Mouse (Mus musculus) splenic B cell, adult 2 months (primary cell): ENCODE measurements around the gene Map2k6.
A peak's percentile ranks its signal among the peaks of the same experiment; 100 is the strongest.
"Not testable (repeated sequence)": the region's sequence is repeated elsewhere in the genome, so short reads cannot be mapped to it uniquely, and the experiment has no call there.

Experiments
- DNase-seq: peaks from one replicate; pipeline ENCODE4 v3.0.0-alpha.2; 2011; ENCODE audit warnings: low read depth, low spot score
- H3K27me3 ChIP-seq: 2 replicates; pipeline ENCODE4 v1.6.1; 2012; ENCODE audit warnings: mild to moderate bottlenecking, low read length, moderate library complexity, mixed read lengths; ENCODE audit not compliant: control insufficient read depth, poor library complexity, insufficient read depth, severe bottlenecking
- H3K36me3 ChIP-seq: 2 replicates; pipeline ENCODE4 v1.6.1; 2012; ENCODE audit warnings: mild to moderate bottlenecking, low read length, moderate library complexity, mixed read lengths; ENCODE audit not compliant: control insufficient read depth, poor library complexity, insufficient read depth, severe bottlenecking

Gene Map2k6

DNA sequence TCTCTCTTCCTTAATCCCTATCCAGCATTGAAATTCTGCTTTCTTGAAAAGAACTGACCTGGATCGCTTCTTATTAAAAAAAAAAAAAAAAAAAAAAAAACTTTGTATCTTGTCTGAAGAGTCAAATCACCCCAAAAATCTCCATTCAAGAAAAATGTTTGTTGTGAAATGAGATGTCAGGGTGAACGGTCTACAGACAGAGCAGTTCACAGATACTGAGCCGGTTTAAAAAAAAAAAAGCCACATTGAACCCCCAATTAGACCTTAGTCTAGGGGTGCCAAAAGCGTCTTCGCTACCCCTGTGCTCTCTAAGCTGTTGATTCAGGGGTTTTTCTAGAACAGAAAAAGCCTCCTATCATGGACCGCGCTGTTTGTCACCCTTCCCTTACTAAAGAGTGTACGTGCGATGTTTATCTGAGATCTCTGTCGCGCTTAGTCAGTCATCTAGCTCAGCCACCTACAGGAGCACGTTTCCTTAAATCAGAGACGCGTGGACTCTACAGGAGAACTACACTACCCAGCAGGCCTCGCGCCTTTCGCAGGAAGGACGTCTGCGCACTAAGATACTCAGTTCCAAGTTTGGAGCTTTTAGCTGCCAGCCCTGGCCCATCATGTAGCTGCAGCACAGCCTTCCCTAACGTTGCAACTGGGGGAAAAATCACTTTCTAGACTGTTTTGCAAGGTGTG, at the start of gene Map2k6:
Map2k6 (plus strand) TSS at position 570 of the 687 bp plus-strand sequence.
- H3K27me3 ChIP-seq, result no peaks in the 10 kb centered on the region
- DNase-seq, result peak; percentile 88
- no peaks in the 10 kb centered on the region for H3K36me3 ChIP-seq

DNA sequence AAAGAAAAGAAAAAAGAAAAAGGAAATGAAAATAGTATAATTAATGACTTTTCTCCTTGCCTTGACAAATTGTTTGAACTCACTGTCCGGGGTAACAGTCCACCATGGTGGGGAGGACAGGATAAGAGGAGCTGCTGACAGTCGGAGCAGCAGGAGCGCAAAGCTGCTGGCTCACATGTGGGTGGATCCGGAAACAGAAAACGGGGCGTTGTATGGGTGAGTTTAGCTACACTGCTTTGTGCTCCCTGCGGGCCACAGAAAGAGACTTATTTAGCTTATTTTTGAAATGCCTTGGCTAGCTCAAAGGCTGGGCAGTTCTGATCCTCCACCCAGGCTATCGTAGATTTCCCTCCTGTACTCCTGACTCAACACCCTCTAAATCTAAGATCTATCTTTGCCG, 44.7 kb upstream of the Map2k6 start:
- DNase-seq, result no peak
- Histone ChIP-seq H3K27me3 (no peaks in the 10 kb centered on the region), H3K36me3 (no peaks in the 10 kb centered on the region)

DNA sequence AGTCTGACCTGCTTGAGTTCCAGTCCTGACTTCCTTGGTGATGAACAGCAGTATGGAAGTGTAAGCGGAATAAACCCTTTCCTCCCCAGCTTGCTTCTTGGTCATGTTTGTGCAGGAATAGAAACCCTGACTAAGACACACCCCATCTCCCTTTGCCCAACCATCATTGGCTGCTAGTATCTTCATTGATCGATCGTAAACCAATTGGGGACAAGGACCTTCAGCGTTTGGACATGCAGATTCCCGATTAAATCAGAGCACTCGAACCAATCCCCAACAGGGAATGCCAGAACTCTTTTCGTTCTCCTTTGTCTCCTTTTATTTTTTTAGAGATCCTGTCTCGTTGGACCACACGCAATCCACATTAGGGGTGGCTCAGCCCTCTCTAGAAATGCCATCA, 43.8 kb upstream of the Map2k6 start:
- H3K27me3 ChIP-seq, DNase-seq, H3K36me3 ChIP-seq: not testable (repeated sequence)

DNA sequence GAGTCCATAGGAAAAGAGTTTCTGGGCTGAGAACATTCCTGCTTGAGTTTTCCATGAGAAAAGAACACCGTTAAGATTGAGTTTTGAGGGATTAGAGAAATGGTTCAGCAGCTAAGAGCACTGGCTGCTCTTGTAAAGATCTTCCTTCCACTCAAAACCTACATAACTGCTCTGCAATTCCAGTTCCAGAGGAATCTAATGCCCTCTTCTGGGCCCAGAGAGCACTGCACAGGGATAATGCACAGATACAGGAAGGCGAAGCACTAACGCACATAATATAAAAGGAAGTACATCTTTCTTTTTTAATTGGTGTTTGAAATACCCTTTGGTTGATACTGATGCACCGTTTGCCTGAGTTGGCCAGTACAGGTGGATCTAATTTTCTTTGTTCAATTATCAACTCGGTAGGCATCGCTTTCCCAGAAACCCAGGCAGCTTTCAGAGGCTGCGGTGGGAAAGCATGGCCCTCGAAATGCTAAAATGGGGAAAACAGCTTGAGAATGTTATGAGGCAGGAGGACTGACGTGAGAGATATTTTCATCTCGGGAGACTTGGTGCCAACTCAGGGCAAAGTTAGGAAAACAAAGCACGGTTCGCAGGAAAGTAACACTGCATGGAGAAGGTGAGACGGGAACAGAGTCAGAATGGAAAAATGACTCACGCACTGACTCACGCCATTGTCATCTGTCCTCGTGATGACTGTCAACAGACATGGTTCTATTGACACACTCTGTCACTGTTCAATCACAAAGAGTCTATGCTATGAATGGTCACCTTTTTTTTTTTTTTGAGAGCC, 41.0 kb upstream of the Map2k6 start:
- DNase-seq, result peak; percentile 20
- H3K27me3 ChIP-seq, result no peaks in the 10 kb centered on the region
- no peaks in the 10 kb centered on the region for H3K36me3 ChIP-seq

DNA sequence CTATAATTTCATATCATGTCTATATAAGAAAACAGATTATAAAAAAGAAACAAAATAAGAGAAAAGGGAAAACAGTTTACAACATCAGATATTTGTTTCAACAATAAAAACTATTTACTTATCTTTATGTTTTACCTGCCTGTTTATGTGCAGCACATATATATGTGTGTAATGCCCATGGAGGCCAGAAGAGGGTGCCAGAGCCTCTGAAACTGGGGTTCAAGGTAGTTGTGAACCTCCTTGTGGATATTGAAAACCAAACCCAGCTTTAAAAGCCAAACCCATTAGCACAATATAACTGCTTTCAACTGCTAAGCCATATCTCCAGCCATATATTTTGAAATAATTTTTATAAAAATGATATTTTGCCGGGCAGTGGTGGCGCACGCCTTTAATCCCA, 33.9 kb upstream of the Map2k6 start:
- Histone ChIP-seq H3K27me3 (no peaks in the 10 kb centered on the region), H3K36me3 (no peaks in the 10 kb centered on the region)
- DNase-seq, result peak; percentile 85

DNA sequence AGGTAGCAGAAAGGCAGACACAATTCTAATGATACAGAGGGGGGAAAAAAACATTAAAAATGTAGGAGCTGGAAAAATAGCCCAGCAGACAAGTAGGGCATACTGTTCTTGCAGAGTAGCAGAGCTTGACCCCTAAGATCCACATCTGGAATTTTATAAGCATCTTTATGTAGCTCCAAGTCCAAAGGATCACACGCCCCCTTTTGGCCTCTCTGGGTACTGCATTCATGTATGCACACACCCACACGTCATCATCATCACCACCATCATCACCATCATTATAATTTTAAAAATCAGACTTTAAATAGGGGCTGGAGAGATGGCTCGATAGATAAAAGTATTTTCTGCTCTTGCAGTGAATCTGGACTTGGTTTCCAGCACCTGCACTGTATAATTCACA, 32.0 kb upstream of the Map2k6 start:
- H3K36me3 ChIP-seq, result no peaks in the 10 kb centered on the region
- DNase-seq, result peak; percentile 25
- H3K27me3 ChIP-seq, result no peaks in the 10 kb centered on the region

DNA sequence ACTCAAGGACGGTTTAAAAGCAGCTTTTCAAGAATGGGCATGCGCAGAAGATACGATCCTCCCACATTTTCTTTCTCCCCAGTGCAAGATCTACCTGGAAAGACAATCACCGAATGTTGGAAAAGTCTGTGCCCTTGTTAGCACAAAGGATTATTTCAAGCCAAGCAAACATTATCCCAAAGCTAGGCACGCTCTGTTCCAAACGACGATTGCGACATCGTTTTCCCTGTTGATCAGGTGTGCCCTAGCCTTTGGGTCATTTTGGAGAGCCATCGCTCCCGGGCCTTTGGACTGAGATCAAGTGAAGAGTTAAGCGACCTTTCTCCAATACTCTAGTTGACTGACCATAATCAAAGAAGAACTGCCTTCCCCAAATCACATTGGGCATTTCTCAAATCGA, 31.3 kb upstream of the Map2k6 start:
- DNase-seq, result no peak
- no peaks in the 10 kb centered on the region for H3K36me3 ChIP-seq
- no peaks in the 10 kb centered on the region for H3K27me3 ChIP-seq

DNA sequence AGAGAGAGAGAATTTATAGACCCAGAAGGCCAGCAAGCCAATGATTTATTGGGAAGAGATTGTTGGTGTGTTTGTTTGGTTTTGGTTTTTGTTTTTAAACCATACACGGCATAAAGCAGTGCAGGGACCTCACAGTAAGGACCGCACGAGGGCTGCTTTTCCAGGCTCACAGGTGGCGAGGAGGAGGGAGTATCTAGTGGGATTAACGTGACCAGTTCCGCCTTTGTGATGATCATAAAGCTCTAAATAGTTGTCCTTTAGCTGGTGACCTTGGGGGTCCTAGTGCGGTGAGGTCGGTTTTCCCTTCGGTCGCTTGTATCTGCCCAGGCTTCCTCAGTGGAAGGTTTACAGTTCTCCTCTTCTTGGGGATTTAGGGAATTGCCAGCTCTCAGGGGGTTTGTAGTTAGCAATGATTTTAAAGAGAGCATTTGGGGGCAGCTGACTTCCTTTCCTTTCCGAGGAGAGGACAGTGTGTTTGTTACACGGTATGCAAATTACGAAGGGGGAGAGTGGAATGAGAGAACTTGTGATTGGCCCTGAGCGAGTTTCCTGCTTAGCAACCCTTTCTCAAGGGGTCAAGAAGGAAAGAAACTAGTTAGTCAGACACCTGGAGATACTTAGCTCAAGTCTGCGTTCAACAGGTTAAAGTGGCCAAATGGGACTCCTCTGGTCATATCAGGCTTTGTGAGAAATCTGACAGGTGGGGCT, 29.5 kb upstream of the Map2k6 start:
- Histone ChIP-seq H3K27me3 (no peaks in the 10 kb centered on the region), H3K36me3 (no peaks in the 10 kb centered on the region)
- DNase-seq, result peak; percentile 54

DNA sequence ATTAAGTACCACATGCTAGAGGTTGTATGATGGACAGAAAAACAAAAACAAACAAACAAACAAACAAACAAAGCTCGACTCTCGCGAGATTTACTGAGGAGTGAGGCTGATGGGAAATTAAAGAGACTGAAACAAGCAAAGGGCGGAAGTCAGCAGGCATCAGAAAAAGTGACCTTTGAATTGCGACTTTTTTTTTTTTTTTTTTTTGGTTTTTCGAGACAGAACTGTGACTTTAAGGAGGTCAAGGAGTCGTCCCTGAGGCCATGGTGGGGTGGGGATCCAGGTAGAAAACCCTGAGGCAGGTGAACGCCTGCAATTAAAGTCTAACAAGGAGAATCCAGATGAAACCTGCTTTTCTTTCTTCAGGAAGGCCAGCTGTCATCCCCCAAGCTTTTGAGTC, 27.1 kb upstream of the Map2k6 start:
- no peak for DNase-seq
- no peaks in the 10 kb centered on the region for H3K27me3 ChIP-seq
- no peaks in the 10 kb centered on the region for H3K36me3 ChIP-seq

DNA sequence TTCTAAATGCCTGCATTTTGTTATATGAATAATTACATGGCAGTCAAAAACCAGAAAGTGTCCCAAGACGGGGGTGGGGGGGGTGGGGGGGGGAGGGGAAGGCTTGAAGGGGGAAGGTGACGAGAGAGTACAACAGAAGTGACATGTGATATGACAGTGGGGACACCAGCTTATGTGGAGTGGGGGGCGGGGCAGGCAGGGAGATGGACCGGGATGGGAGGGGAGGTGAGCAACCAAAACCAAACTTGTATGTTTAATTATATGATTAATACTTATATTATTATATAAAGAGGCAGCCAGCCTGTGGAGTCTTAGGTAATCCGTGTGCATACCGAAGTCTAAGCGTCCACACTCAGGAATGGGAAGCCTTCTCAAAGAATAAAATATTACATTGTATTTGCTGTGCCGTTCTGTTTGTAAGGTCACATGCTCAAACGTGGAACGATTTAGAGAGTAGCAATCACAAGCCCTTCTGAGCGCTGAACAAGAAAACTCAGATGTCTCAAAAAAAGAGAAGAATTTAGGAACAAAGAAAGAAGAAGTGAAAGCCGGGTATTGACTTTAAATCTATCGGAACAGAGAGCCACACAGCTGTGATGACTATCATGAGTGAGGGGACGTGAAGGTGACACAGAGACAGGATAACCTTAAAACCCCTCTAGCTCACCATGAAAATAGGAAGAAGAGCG, 26.5 kb upstream of the Map2k6 start:
- peak; percentile 79 for DNase-seq
- H3K27me3 ChIP-seq, result no peaks in the 10 kb centered on the region

DNA sequence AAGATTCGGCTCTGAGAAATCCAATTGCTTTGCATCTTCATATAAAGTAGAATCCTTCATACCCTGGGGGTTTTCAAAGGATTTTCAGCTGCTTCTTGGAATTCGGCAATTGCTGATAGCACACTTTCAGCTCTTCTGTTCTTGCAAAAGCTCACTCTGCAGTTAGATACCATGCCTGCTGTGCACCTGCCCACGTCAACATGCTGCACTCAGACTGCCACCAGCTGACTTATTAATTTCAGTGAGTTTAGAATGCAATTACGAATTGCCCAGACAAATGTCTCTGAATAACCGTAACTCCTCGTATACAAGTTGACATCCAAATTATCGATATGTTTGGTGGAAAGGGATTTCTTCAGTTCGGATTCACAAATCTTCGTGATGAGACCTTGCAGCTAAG, 24.9 kb upstream of the Map2k6 start:
- DNase-seq, result no peak
- no peaks in the 10 kb centered on the region for H3K36me3 ChIP-seq

More for the DNA sequence above, 26.5 kb upstream of the Map2k6 start:
- H3K36me3 ChIP-seq, result no peaks in the 10 kb centered on the region

DNA sequence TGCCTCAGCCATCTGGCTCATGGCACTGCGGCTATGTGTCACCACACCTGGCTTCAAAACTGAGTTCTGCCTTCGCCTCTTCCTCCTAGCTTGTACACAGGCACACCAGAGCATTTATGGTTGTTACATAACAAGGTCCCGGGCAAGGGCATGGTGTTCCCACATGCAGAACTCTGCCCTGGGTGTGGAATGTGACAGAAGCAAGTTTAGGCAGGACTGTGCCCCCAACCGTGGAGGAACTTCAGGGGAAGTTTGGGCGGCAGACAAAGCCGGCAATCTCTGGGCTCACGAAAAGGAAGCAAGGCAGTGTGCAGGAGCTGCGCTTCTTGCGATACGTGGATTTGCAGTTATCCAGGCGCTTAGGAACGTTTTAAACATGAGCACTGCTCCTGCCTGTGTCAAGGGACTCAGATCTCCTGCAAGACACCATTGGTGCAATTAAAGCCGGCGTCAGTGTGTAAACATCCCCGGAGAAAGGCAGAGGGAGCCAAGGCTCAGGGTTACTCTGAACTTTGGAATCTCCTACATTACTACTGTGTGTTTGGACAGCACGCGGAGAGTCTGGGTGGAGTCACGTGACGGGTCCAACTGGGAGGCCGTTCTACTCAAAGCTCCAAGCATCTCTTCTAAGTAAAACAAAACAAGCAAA, 19.1 kb upstream of the Map2k6 start:
- Histone ChIP-seq H3K27me3 (no peaks in the 10 kb centered on the region), H3K36me3 (no peaks in the 10 kb centered on the region)
- DNase-seq, result peak; percentile 29

More for the DNA sequence above, 24.9 kb upstream of the Map2k6 start:
- H3K27me3 ChIP-seq, result no peaks in the 10 kb centered on the region

DNA sequence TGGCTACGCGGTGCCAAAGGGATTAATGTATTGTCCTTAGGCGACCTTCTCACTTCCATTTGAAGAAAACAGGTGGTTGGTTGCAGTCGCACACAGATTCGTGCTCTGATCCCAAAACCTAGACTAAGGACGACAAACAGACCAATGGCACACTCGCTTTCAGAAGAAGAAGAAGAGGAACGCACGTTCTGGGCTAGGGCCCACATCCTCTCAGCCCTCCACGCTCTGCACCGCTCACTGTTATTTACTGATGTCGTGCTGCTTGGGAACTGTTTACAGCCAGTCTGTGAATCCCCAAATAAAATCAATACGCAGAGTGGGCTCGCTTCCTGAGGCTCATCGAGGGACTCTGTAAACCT, 18.6 kb upstream of the Map2k6 start:
- H3K36me3 ChIP-seq, result no peaks in the 10 kb centered on the region
- peak; percentile 23 for DNase-seq
- no peaks in the 10 kb centered on the region for H3K27me3 ChIP-seq

DNA sequence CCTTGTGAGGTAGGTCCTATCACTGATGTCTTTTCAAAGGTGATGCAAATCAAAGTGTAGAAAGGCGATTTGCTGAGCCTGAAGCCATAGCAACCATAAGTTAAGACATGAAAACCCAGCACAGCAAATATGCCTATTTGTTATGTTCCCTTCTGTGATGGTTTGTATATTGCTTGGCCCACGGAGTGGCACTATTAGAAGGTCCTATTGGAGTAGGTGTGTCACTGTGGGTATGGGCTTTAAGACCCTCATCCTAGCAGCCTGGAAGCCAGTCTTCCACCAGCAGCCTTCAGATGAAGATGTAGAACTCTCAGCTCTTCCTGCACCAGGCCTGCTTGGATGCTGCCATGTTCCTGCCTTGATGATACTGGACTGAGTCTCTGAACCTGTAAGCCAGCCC, 13.4 kb upstream of the Map2k6 start:
- Histone ChIP-seq H3K36me3 (no peaks in the 10 kb centered on the region), H3K27me3 (no peaks in the 10 kb centered on the region)
- no peak for DNase-seq
